Mouse (Mus musculus) left cerebral cortex, adult 2 months (tissue): ENCODE measurements around the gene Tmem72. TPM values are rescaled to one million over a fixed set of nuclear protein-coding genes. Genes with fewer than 3 reads are reported as not detected.

Experiments used
- DNase-seq, 2 experiments: peaks; one replicate each; pipeline ENCODE4 v3.0.0; 2021 to 2022; ENCODE audit warnings: low spot score in 2 of 2, mixed read lengths in 1 of 2; ENCODE audit errors: extremely low spot score in 1 of 2
- H3K27ac ChIP-seq: fragments of 200-600 bp; 2 replicates; pipeline ENCODE4 v1.8.1; 2022
- H3K4me3 ChIP-seq: fragments of 200-600 bp; 2 replicates; pipeline ENCODE4 v1.8.1; 2022
- CTCF ChIP-seq: fragments of 200-600 bp; IDR thresholded peaks from 2 replicates; pipeline ENCODE4 v1.8.1; 2022; ENCODE audit warnings: antibody characterized with exemption, mild to moderate bottlenecking, moderate library complexity
- intact Hi-C: fragments of 180-260 bp; cut with DNase I; formaldehyde crosslinking; loops from one replicate; pipeline ENCODE4 v1.15.1; 2025
- long read RNA-seq, 2 experiments: library from polyadenylated mRNA; stranded (forward); transcript quantifications; one replicate each; pipeline ENCODE4 v2.0.0; 2021; ENCODE audit warnings: borderline mapping rate in 2 of 2
- total RNA-seq, 2 experiments: library from RNA; stranded (reverse); gene quantifications; 2 replicates each; pipeline ENCODE4 v1.2.3; 2021

The Tmem72 gene
- under 1 TPM; 0.29 to 0.58 TPM for total RNA-seq
- long read RNA-seq, experiment 1 = 0 reads
- long read RNA-seq, experiment 2, partial matches to known transcripts = 0 of 1 reads
- long read RNA-seq, experiment 2, other reads (novel, unspliced or antisense) = 1 of 1 reads

DNA sequence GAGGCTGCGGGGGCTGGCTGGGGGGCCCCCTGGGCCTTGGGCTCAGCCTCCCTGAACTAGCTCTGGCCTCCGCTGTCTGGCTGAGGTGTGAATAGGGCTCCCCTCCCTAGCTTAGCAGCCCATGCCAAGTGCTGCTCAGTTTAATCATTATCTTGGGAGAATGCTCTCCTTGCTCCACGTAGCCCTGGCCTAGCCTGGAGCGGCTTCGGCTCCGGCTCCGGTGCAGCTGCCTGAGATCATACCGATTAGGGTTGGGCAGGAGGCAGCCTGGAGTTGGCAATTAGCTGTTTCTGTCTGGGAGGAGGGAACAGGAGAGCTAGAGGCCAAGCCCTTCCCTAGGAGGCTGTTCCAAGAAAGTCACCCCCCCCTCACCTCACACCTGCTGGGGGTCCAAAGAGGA, at the start of gene Tmem72:
Gene Tmem72, minus strand, starts transcription at position 248 of the 400 bp plus-strand sequence.
- DNase-seq = no peak
- TF ChIP-seq CTCF = no peak
- Histone ChIP-seq H3K4me3 (no peak within 1 kb of the TSS), H3K27ac (no peak within 1 kb of the TSS)
- intact Hi-C loops = no loop called here

DNA sequence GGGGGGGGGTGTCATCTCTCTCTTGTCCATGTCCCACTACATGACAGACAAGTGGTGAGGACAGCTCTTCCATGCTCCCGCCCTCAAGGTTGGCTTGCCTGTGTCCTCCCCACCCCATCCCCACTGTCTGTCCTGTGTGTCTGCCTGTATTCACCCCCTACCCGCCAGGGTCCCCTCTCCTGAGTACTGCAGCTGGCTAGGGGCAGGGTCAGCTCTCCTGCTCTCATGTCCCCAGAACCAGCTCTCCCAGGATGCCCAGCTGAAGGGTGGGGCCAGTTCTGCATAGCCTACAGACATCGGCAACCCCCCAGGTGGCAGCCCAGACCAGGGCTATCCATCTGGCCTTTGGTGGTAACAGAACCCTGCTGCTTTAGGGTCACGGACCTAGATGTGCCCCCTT, 47.8 kb upstream of the Tmem72 start:
- no peak for TF ChIP-seq CTCF
- no peak for DNase-seq
- intact Hi-C loops = no loop called here
- no peak overlapping the region for H3K27ac ChIP-seq
- H3K4me3 ChIP-seq = no peak overlapping the region

DNA sequence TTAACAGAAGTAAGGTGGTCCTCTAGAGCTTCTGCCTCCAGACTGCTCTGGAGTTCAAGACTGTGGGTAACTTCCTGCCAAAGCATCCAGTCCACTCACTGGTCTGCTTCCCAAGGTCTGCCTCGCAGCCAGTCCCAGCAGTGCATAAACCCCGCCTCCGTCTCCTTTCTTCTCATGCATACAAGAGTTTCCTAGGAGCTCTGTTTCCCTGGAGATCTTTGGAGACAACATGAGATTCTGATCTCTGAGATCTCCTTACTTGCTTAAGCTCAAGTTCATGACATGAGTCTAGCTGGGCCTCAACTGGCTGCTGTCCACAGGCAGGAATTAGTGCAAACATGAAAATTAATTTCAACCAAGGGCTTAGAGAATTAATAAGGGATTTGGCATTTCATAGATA, 45.6 kb upstream of the Tmem72 start:
- TF ChIP-seq CTCF = no peak
- H3K4me3 ChIP-seq = no peak overlapping the region
- intact Hi-C loops = no loop called here

DNA sequence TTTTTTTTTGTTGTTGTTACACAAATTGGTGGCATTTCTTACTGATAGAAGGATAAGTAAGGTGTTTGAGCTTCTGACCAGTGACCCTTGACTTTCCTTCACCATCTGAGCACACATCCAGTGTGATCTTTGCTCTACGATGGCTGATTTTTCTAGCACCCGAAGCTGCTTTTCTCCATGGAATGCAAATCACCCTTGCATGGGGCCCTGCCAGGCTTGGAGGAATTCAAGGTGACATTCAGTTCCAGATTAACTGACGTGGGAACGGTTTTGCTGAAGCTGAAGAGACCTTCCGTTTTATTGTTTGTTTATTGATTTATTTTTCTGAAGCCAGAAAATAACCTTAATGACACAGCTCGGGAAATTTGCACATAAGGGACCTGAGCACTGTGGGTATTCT, 43.5 kb upstream of the Tmem72 start:
- DNase-seq = no peak
- Histone ChIP-seq H3K4me3 (no peak overlapping the region), H3K27ac (no peak overlapping the region)
- no peak for TF ChIP-seq CTCF
- intact Hi-C loops = no loop called here

More for the DNA sequence above, 45.6 kb upstream of the Tmem72 start:
- DNase-seq = no peak
- H3K27ac ChIP-seq = no peak overlapping the region

DNA sequence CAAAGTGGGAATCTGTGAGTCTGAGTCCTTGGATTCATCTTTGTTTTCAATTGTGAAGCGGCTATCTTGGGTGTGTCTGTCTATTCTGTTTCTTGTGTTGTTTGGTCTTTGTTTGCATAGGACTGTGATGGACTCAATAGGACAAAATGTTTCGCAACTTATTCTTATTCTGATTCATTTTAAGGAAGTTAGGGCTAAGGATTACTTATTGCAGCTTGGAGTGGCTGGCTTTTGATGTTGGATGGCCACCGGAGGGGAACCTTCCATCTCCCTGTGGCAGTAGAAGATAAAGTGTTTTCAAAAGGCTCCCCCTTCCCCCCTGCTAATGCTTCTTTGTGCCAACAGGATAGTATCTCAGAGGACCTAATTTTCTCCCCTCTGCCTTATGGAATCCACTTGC, 39.7 kb upstream of the Tmem72 start:
- no peak for TF ChIP-seq CTCF
- H3K27ac ChIP-seq = no peak overlapping the region
- no peak overlapping the region for H3K4me3 ChIP-seq
- DNase-seq = no peak
- intact Hi-C loops = loop anchor here (5.0 kb wide), 1 partner anchor 104 kb away; the partner anchor contains the start of gene Depp1

DNA sequence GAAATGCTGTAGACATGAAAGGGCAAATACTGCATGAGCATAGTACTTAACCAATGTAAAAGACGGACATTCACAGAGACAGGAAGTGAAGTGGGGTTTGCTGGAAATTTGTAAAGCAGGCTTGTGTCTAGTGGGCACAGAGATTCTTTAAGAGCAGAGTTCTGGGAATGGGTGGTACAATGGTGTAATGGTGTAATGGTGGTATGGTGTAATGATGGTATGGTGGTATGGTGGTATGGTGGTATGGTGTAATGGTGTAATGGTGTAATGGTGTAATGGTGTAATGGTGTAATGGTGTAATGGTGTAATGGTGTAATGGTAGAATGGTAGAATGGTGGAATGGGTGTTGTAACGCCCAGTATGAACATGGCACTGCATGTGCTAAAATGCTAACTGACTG, 21.3 kb upstream of the Tmem72 start:
- DNase-seq = no peak

DNA sequence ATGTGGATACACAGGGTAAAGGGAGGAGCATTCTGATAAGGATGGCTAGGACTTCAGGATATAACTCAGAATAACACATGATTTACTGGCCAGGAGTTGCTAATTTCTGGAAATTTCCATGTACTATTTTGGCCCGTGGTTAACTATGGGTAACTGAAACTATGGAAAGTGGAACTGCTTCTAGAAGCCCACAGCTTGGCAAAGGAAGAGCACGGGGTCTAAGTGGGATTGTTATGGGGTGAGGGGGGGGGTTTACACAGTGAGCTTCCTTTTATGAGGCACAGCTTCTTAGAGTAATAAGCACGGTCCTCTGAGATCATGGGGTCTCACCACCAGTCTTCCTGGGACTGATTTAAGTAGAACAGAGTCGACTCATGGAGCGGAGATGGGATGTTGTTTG, 18.6 kb upstream of the Tmem72 start:
- intact Hi-C loops = no loop called here
- DNase-seq = no peak
- Histone ChIP-seq H3K4me3 (no peak overlapping the region), H3K27ac (no peak overlapping the region)
- no peak for TF ChIP-seq CTCF

More for the DNA sequence above, 21.3 kb upstream of the Tmem72 start:
- no peak overlapping the region for H3K27ac ChIP-seq
- intact Hi-C loops = no loop called here
- no peak overlapping the region for H3K4me3 ChIP-seq
- TF ChIP-seq CTCF = no peak

DNA sequence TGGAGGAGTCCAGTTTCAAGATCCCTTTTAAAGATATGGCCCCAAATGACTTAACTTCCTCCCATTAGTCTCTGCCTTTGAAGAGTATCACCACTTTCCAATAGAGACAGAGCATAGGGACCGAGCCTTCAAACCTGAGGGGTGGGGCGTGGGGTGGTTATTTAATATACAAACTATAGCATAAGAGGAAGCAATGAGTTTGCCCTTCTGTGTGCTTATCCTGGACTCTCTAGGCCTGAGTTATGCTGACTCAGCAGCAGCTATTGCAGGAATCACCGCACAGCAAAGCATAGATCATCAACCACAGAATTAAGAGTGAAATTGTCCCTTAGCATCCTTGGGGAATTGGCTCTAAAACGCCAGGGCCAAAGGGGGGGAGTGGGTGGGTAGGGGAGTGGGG, 16.9 kb upstream of the Tmem72 start:
- TF ChIP-seq CTCF = no peak
- H3K4me3 ChIP-seq = no peak overlapping the region

DNA sequence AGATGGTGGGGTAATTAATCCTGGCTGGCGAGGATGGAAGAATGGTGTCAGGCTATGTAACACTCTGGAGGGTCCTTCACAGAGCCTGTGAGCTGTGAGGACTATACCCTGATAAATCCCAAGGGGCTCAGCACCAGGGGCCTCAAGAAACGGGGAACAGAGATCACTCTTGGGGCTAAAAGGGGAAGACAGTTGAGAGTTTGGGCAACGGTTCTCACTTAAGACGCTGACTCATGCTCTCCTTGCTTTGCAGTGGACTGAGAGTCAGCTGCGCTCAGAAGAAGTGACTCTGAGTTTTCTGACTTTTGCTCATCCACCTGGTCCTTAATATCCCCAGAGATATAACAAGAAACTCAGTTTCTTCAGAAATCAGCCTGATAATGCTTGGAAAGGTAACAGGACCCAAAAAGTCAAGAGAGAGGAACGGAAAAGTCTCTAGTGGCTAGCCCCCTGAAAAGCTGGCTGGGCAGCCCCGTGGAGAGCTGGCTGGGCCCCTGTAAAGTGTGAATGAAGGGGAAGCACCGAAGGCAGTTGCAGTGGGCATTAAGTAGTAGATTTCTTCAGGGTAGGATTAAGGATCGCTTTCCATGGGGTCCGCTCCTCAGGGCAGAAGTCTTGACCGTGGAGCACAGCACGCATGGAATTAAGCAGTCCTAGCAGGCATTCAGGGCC, 7.9 kb upstream of the Tmem72 start:
- DNase-seq = no peak
- TF ChIP-seq CTCF = no peak
- H3K27ac ChIP-seq = no peak overlapping the region
- no peak overlapping the region for H3K4me3 ChIP-seq
- intact Hi-C loops = no loop called here

More for the DNA sequence above, 16.9 kb upstream of the Tmem72 start:
- no peak for DNase-seq
- no peak overlapping the region for H3K27ac ChIP-seq
- intact Hi-C loops = no loop called here

DNA sequence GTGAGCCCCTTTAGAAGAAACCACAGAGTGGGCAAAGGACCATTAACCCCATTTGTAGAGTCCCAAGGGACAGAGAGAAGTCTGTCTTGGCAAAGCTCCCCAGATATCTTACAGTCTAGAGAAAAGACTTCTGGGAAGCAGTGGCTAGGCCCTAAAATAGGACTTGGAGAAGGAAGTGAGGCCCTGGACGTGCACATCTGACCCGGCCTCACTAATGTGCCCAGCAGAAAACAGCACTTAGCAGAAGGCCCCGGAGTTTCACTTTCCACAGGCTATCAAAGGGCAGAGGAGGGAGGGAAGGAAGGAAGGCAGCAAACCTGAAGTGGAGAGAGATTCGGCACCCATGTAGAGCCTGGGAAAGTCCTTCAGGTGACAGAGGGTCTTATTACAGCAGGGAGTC, 2.2 kb upstream of the Tmem72 start:
- intact Hi-C loops = no loop called here
- DNase-seq = no peak

DNA sequence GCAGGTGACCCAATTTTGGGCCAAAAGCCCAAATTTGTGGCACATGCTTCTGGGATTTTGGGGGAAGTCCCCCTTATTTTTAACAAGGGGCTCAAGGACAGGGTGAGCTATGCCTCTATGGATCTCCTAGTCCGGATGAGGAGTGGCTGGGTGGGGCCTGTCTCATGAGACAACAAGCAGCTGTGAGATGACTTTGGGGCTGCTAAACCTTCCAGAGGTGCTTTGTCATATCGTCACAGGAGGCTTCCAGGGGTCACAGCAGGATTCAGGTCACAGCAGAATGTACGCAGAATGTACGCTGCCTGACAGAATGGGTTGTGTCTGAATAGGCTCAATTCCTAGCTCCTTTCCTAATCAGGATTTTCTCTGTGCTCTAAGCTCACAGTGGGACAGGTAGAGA, 1.6 kb upstream of the Tmem72 start:
- Histone ChIP-seq H3K4me3 (no peak overlapping the region), H3K27ac (no peak overlapping the region)
- intact Hi-C loops = no loop called here
- no peak for DNase-seq
- no peak for TF ChIP-seq CTCF

More for the DNA sequence above, 2.2 kb upstream of the Tmem72 start:
- no peak for TF ChIP-seq CTCF
- no peak overlapping the region for H3K27ac ChIP-seq
- no peak overlapping the region for H3K4me3 ChIP-seq

DNA sequence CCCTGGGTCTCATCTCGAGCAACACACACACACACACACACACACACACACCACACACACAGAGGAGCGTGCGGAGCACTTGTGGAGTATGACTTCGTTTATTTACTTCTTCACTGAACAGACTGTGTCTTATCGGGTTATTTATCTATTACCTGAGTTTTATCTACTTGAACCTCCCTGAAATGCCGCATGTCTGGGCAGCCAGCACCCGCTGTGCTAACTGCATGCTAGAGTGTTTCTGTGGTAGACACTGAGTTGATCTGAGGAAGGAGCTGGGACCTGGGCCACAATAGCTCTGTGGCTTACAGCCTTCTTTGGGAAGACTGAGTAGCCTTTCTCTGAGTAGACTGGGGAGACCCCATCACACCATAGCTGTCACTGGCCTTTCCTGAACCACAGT, 1.1 kb upstream of the Tmem72 start:
- TF ChIP-seq CTCF = no peak
- H3K27ac ChIP-seq = no peak overlapping the region
- DNase-seq = no peak
- H3K4me3 ChIP-seq = no peak overlapping the region
- intact Hi-C loops = no loop called here

DNA sequence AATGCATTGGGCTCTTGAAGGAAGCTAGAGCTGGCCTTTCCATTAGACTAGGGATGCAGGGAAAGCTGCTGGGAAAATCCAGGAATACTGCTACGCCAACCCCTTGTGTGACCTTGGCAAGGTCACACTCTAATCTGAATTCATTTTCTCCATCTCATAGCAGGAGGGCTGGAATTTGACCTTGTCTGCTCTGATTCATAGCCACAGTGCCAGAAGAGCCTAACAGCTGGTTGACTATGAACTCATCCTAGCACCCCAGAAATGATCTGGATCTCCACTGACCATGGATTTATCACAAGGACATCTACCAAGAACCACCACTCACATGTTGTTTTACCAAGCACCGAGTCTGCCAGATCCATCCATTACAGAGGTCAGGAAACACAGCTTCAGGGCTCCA, 1.5 kb downstream of the Tmem72 start:
- no peak for DNase-seq

More for the DNA sequence above, 1.5 kb downstream of the Tmem72 start:
- TF ChIP-seq CTCF = no peak
- intact Hi-C loops = no loop called here
- Histone ChIP-seq H3K4me3 (no peak overlapping the region), H3K27ac (no peak overlapping the region)
